Mouse (Mus musculus) lung, adult 2 months (tissue): ENCODE data around the gene Slc35d2. TPM values are rescaled to one million over a fixed set of nuclear protein-coding genes. Genes with fewer than 3 reads are reported as not detected.

Experiments used
- DNase-seq: peaks from one replicate; pipeline ENCODE4 v3.0.0; 2022
- H3K4me1 ChIP-seq: fragments of 200-500 bp; 2 replicates; pipeline ENCODE4 v1.6.1; 2011; ENCODE audit warnings: low read length; ENCODE audit not compliant: control insufficient read depth, insufficient read depth
- H3K4me3 ChIP-seq: fragments of 200-500 bp; replicated peaks from 2 replicates; pipeline ENCODE3; 2011; ENCODE audit warnings: low read depth, mild to moderate bottlenecking, control low read depth, low read length; ENCODE audit errors: extremely low read depth
- CTCF ChIP-seq: fragments of 200-500 bp; IDR thresholded peaks from 2 replicates; pipeline ENCODE4 v1.5.1; 2011; ENCODE audit warnings: mild to moderate bottlenecking, low read length, control low read depth; ENCODE audit not compliant: insufficient read depth
- POLR2A ChIP-seq: fragments of 200-500 bp; IDR thresholded peaks from 2 replicates; pipeline ENCODE4 v1.6.1; 2011; ENCODE audit warnings: low read depth, mild to moderate bottlenecking, control low read depth, low read length, borderline replicate concordance; ENCODE audit errors: extremely low read depth
- WGBS: fragments of 180-500 bp; shearing (Covaris S2); methylation state at CpG from one replicate; pipeline ENCODE4 v1.1.7; 2018; 5-methylcytosine and 5-hydroxymethylcytosine counted together
- polyA plus RNA-seq: library from polyadenylated mRNA; depleted of rRNA; stranded (reverse); fragments of >200 nt; gene quantifications from 2 replicates; pipeline ENCODE4 v1.2.3, GENCODE M21; 2012; rRNA removed

Slc35d2 gene
- polyA plus RNA-seq: 5.7 and 6.8 TPM in 2 replicates

GRCm38 (mm10) chr13:64128858-64129615 lies at the start of gene Slc35d2:
Slc35d2 (minus strand) TSS chr13:64129368.
- WGBS: 6% methylated on average over 44 of the region's 44 CpGs
- peak; percentile 75 for DNase-seq
- Histone ChIP-seq H3K4me1 (no peaks in the 10 kb centered on the region; the same call in 1 of the 2 replicates), H3K4me3 (peak within 1 kb of the TSS; percentile 96)
- no peak for TF ChIP-seq CTCF
- peak; percentile 74; the same call in 1 of the 2 replicates for TF ChIP-seq POLR2A

GRCm38 (mm10) chr13:64178000-64178399 lies 48.8 kb upstream of the Slc35d2 start:
- Histone ChIP-seq H3K4me1 (no peaks in the 10 kb centered on the region), H3K4me3 (no peak overlapping the region)
- 71% methylated on average over 7 of the region's 7 CpGs for WGBS
- no peak for DNase-seq
- TF ChIP-seq POLR2A (no peak), CTCF (no peak)

GRCm38 (mm10) chr13:64169746-64170145 lies 40.6 kb upstream of the Slc35d2 start:
- no peak for DNase-seq
- WGBS: 98% methylated on average over 25 of the region's 25 CpGs
- TF ChIP-seq POLR2A: no peak
- no peak overlapping the region for H3K4me3 ChIP-seq
- no peaks in the 10 kb centered on the region for H3K4me1 ChIP-seq

- no peak for DNase-seq
- Histone ChIP-seq H3K4me3 (peak overlapping the region; percentile 10), H3K4me1 (peaks cover 13% of the 10 kb centered on the region)
- no peak for TF ChIP-seq POLR2A
- TF ChIP-seq CTCF: no peak
- 59% methylated on average over 13 of the region's 13 CpGs for WGBS
Observed at GRCm38 (mm10) chr13:64163147-64163715, 34.1 kb upstream of the Slc35d2 start.

GRCm38 (mm10) chr13:64162626-64163025 lies 33.5 kb upstream of the Slc35d2 start:
- Histone ChIP-seq H3K4me1 (peaks cover 13% of the 10 kb centered on the region), H3K4me3 (peak overlapping the region; percentile 78)
- 10% methylated on average over 14 of the region's 14 CpGs for WGBS
- no peak for DNase-seq
- TF ChIP-seq CTCF (no peak), POLR2A (no peak)

GRCm38 (mm10) chr13:64161916-64162611 lies 32.9 kb upstream of the Slc35d2 start:
- no peak; the same call in 1 of the 2 replicates for TF ChIP-seq POLR2A
- TF ChIP-seq CTCF: no peak
- Histone ChIP-seq H3K4me1 (peaks cover 13% of the 10 kb centered on the region), H3K4me3 (peak overlapping the region; percentile 78)
- under 1% methylated on average over 71 of the region's 71 CpGs for WGBS
- DNase-seq: no peak

GRCm38 (mm10) chr13:64161548-64161915 lies 32.4 kb upstream of the Slc35d2 start, which contains the start of gene Habp4:
Habp4 (plus strand) TSS chr13:64161824.
- DNase-seq: peak; percentile 98
- whole genome bisulfite sequencing: under 1% methylated on average over 27 of the region's 31 CpGs
- no peak for TF ChIP-seq CTCF
- TF ChIP-seq POLR2A: no peak; the same call in 1 of the 2 replicates
- Histone ChIP-seq H3K4me1 (peaks cover 13% of the 10 kb centered on the region), H3K4me3 (peak within 1 kb of the TSS; percentile 84)

- Histone ChIP-seq H3K4me1 (peaks cover 5% of the 10 kb centered on the region), H3K4me3 (no peak overlapping the region)
- no peak for DNase-seq
- TF ChIP-seq CTCF: no peak
Observed at GRCm38 (mm10) chr13:64156966-64157365, 27.8 kb upstream of the Slc35d2 start.

GRCm38 (mm10) chr13:64155171-64155571 lies 26.0 kb upstream of the Slc35d2 start:
- 23% methylated on average over 1 of the region's 1 CpGs for WGBS
- DNase-seq: peak; percentile 54
- no peak for TF ChIP-seq POLR2A
- no peak for TF ChIP-seq CTCF

GRCm38 (mm10) chr13:64154651-64155050 lies 25.5 kb upstream of the Slc35d2 start:
- DNase-seq: no peak
- TF ChIP-seq POLR2A (no peak), CTCF (no peak)
- 59% methylated on average over 2 of the region's 2 CpGs for WGBS
- no peaks in the 10 kb centered on the region for H3K4me1 ChIP-seq
- no peak overlapping the region for H3K4me3 ChIP-seq

More at GRCm38 (mm10) chr13:64155171-64155571, 26.0 kb upstream of the Slc35d2 start:
- Histone ChIP-seq H3K4me1 (no peaks in the 10 kb centered on the region), H3K4me3 (no peak overlapping the region)
